Mouse (Mus musculus) hindbrain, embryonic 15.5 days (tissue): ENCODE data around the gene Idnk. TPM values are rescaled to one million over a fixed set of nuclear protein-coding genes. Genes with fewer than 3 reads are reported as not detected.
A peak's percentile ranks its signal among the peaks of the same experiment; 100 is the strongest.

Experiments
- ATAC-seq: fragments of 200-750 bp; cut with Nextera tagmentation; 2 replicates; pipeline ENCODE4 v1.8.0; 2017; ENCODE audit warnings: low read depth, moderate number of reproducible peaks, moderate TSS enrichment; ENCODE audit not compliant: low FRiP score
- H3K27ac ChIP-seq: fragments of 300-500 bp; sonication (generic); replicated peaks from 2 replicates; pipeline ENCODE4 v1.5.1; 2015; ENCODE audit warnings: mild to moderate bottlenecking, inconsistent platforms
- H3K27me3 ChIP-seq: fragments of 300-500 bp; sonication (generic); 2 replicates; pipeline ENCODE4 v1.6.1; 2015; ENCODE audit warnings: control low read depth, inconsistent platforms
- H3K36me3 ChIP-seq: fragments of 300-500 bp; sonication (generic); 2 replicates; pipeline ENCODE4 v1.6.1; 2015; ENCODE audit warnings: control low read depth, inconsistent platforms
- H3K4me1 ChIP-seq: fragments of 300-500 bp; sonication (generic); replicated peaks from 2 replicates; pipeline ENCODE4 v1.6.1; 2015; ENCODE audit warnings: control low read depth, inconsistent platforms
- H3K4me2 ChIP-seq: fragments of 300-500 bp; sonication (generic); 2 replicates; pipeline ENCODE4 v1.6.1; 2015; ENCODE audit warnings: moderate library complexity, mild to moderate bottlenecking, inconsistent platforms
- H3K4me3 ChIP-seq: fragments of 300-500 bp; sonication (generic); 2 replicates; pipeline ENCODE4 v1.5.1; 2015; ENCODE audit warnings: mild to moderate bottlenecking, inconsistent platforms
- H3K9ac ChIP-seq: fragments of 300-500 bp; sonication (generic); 2 replicates; pipeline ENCODE4 v1.6.1; 2015; ENCODE audit warnings: inconsistent platforms
- H3K9me3 ChIP-seq: fragments of 300-500 bp; sonication (generic); 2 replicates; pipeline ENCODE4 v1.6.1; 2016; ENCODE audit warnings: control low read depth, inconsistent platforms
- WGBS: fragments of 180-500 bp; shearing (Covaris S2); methylation state at CpG from one replicate; pipeline ENCODE4 v1.1.7; 2015; 5-methylcytosine and 5-hydroxymethylcytosine counted together
- polyA plus RNA-seq: library from polyadenylated mRNA; unstranded; fragments of >200 nt; fragmentation: Nextera tagmentation; extraction: Ambion mirVana; gene quantifications from 2 replicates; pipeline ENCODE4 v1.2.1, GENCODE M21; 2015

Gene Idnk
- polyA plus RNA-seq, 1 experiment from 2014 or later = 54.2 TPM

- H3K4me1 ChIP-seq = peaks cover 12% of the 10 kb centered on the region
- 41% methylated on average over 5 of the region's 5 CpGs for WGBS
- peak overlapping the region; percentile 41 for H3K4me3 ChIP-seq
- peak; percentile 46; the same call in 1 of the 2 replicates for ATAC-seq
- no peaks in the 10 kb centered on the region for H3K36me3 ChIP-seq
- no peak overlapping the region for H3K27ac ChIP-seq
- no peak overlapping the region for H3K9ac ChIP-seq
- no peaks in the 10 kb centered on the region for H3K9me3 ChIP-seq
- peak overlapping the region; percentile 80 for H3K4me2 ChIP-seq
- H3K27me3 ChIP-seq = no peaks in the 10 kb centered on the region
Measured at GRCm38 (mm10) chr13:58149033-58149558, 8.4 kb upstream of the Idnk start.

GRCm38 (mm10) chr13:58149629-58150028, 7.8 kb upstream of the Idnk start:
- Histone ChIP-seq H3K36me3 (no peaks in the 10 kb centered on the region), H3K27me3 (no peaks in the 10 kb centered on the region), H3K4me2 (no peak overlapping the region), H3K27ac (no peak overlapping the region), H3K9me3 (no peaks in the 10 kb centered on the region), H3K4me3 (no peak overlapping the region), H3K4me1 (peaks cover 12% of the 10 kb centered on the region), H3K9ac (no peak overlapping the region)
- 93% methylated on average over 3 of the region's 3 CpGs for WGBS
- no peak for ATAC-seq

GRCm38 (mm10) chr13:58150442-58150841, 7.0 kb upstream of the Idnk start:
- H3K36me3 ChIP-seq = no peaks in the 10 kb centered on the region
- H3K4me2 ChIP-seq = no peak overlapping the region
- H3K27ac ChIP-seq = no peak overlapping the region
- H3K9me3 ChIP-seq = no peaks in the 10 kb centered on the region
- H3K4me3 ChIP-seq = no peak overlapping the region
- peaks cover 12% of the 10 kb centered on the region for H3K4me1 ChIP-seq
- H3K27me3 ChIP-seq = no peaks in the 10 kb centered on the region
- 85% methylated on average over 11 of the region's 11 CpGs for WGBS
- ATAC-seq = no peak
- no peak overlapping the region for H3K9ac ChIP-seq

- ATAC-seq = no peak
- 94% methylated on average over 2 of the region's 2 CpGs for WGBS
Measured at GRCm38 (mm10) chr13:58156031-58156430, 1.4 kb upstream of the Idnk start.

GRCm38 (mm10) chr13:58157036-58157435, 413 bp upstream of the Idnk start:
- peaks cover 19% of the 10 kb centered on the region for H3K4me1 ChIP-seq
- H3K9ac ChIP-seq = peak overlapping the region; percentile 73
- 15% methylated on average over 8 of the region's 8 CpGs for WGBS
- H3K9me3 ChIP-seq = no peaks in the 10 kb centered on the region
- ATAC-seq = no peak
- peaks cover 19% of the 10 kb centered on the region for H3K36me3 ChIP-seq
- peak overlapping the region; percentile 77 for H3K27ac ChIP-seq
- peak overlapping the region; percentile 91 for H3K4me2 ChIP-seq
- H3K4me3 ChIP-seq = peak overlapping the region; percentile 80
- H3K27me3 ChIP-seq = no peaks in the 10 kb centered on the region

More at GRCm38 (mm10) chr13:58156031-58156430, 1.4 kb upstream of the Idnk start:
- Histone ChIP-seq H3K4me2 (no peak overlapping the region), H3K27ac (no peak overlapping the region), H3K9me3 (no peaks in the 10 kb centered on the region), H3K4me3 (no peak overlapping the region), H3K9ac (no peak overlapping the region), H3K27me3 (no peaks in the 10 kb centered on the region), H3K4me1 (peaks cover 19% of the 10 kb centered on the region), H3K36me3 (peaks cover 12% of the 10 kb centered on the region)

GRCm38 (mm10) chr13:58158099-58158912, 857 bp downstream of the Idnk start:
- H3K27ac ChIP-seq = peak overlapping the region; percentile 77
- WGBS = 6% methylated on average over 16 of the region's 16 CpGs
- H3K9me3 ChIP-seq = no peaks in the 10 kb centered on the region
- ATAC-seq = peak; percentile 72; the same call in 1 of the 2 replicates
- H3K9ac ChIP-seq = peak overlapping the region; percentile 73
- no peaks in the 10 kb centered on the region for H3K27me3 ChIP-seq
- H3K4me1 ChIP-seq = peaks cover 19% of the 10 kb centered on the region
- peaks cover 28% of the 10 kb centered on the region for H3K36me3 ChIP-seq
- H3K4me2 ChIP-seq = peak overlapping the region; percentile 91
- H3K4me3 ChIP-seq = peak overlapping the region; percentile 80

- H3K9ac ChIP-seq = no peak overlapping the region
- no peak overlapping the region for H3K4me2 ChIP-seq
- 96% methylated on average over 15 of the region's 15 CpGs for WGBS
- H3K27ac ChIP-seq = no peak overlapping the region
- no peaks in the 10 kb centered on the region for H3K9me3 ChIP-seq
- no peak for ATAC-seq
- peaks cover 19% of the 10 kb centered on the region for H3K4me1 ChIP-seq
- no peak overlapping the region for H3K4me3 ChIP-seq
- H3K27me3 ChIP-seq = no peaks in the 10 kb centered on the region
- peaks cover 35% of the 10 kb centered on the region for H3K36me3 ChIP-seq
Measured at GRCm38 (mm10) chr13:58160761-58161160, 3.3 kb downstream of the Idnk start.

- no peak for ATAC-seq
- H3K9ac ChIP-seq = no peak overlapping the region
- H3K9me3 ChIP-seq = no peaks in the 10 kb centered on the region
- no peak overlapping the region for H3K4me3 ChIP-seq
- peaks cover 5% of the 10 kb centered on the region for H3K4me1 ChIP-seq
- no peak overlapping the region for H3K4me2 ChIP-seq
- no peaks in the 10 kb centered on the region for H3K27me3 ChIP-seq
- no peak overlapping the region for H3K27ac ChIP-seq
- H3K36me3 ChIP-seq = peaks cover 35% of the 10 kb centered on the region
- WGBS = 96% methylated on average over 12 of the region's 12 CpGs
Measured at GRCm38 (mm10) chr13:58163343-58163742, 5.9 kb downstream of the Idnk start.

- no peaks in the 10 kb centered on the region for H3K27me3 ChIP-seq
- ATAC-seq = peak; percentile 36; the same call in 1 of the 2 replicates
- H3K27ac ChIP-seq = no peak overlapping the region
- no peak overlapping the region for H3K4me3 ChIP-seq
- H3K4me2 ChIP-seq = no peak overlapping the region
- peaks cover 12% of the 10 kb centered on the region for H3K36me3 ChIP-seq
- no peak overlapping the region for H3K9ac ChIP-seq
- H3K9me3 ChIP-seq = no peaks in the 10 kb centered on the region
- no peaks in the 10 kb centered on the region for H3K4me1 ChIP-seq
Measured at GRCm38 (mm10) chr13:58168119-58168518, 10.7 kb downstream of the Idnk start.

GRCm38 (mm10) chr13:58176105-58176504, 18.7 kb downstream of the Idnk start:
- Histone ChIP-seq H3K27me3 (no peaks in the 10 kb centered on the region), H3K27ac (no peak overlapping the region), H3K4me2 (no peak overlapping the region), H3K4me1 (no peaks in the 10 kb centered on the region), H3K9me3 (no peaks in the 10 kb centered on the region), H3K9ac (no peak overlapping the region), H3K36me3 (peaks cover 37% of the 10 kb centered on the region), H3K4me3 (no peak overlapping the region)
- ATAC-seq = no peak
- WGBS = 93% methylated on average over 3 of the region's 3 CpGs

- H3K9ac ChIP-seq = no peak overlapping the region
- no peak overlapping the region for H3K27ac ChIP-seq
- H3K9me3 ChIP-seq = no peaks in the 10 kb centered on the region
- peaks cover 41% of the 10 kb centered on the region for H3K36me3 ChIP-seq
- no peak for ATAC-seq
- no peaks in the 10 kb centered on the region for H3K27me3 ChIP-seq
- H3K4me2 ChIP-seq = no peak overlapping the region
- no peak overlapping the region for H3K4me3 ChIP-seq
- H3K4me1 ChIP-seq = no peaks in the 10 kb centered on the region
- WGBS = 76% methylated on average over 9 of the region's 9 CpGs
Measured at GRCm38 (mm10) chr13:58177511-58178208, 20.2 kb downstream of the Idnk start.
